Mouse (Mus musculus) MEL (cell line): ENCODE data around the gene Asphd1. TPM values are rescaled to one million over a fixed set of nuclear protein-coding genes. Genes with fewer than 3 reads are reported as not detected.

Experiments used
- DNase-seq: peaks from one replicate; pipeline ENCODE4 v3.0.0; 2011; ENCODE audit warnings: low read depth, low spot score
- H3K27ac ChIP-seq: 2 replicates; pipeline ENCODE4 v1.5.1; 2012; ENCODE audit warnings: low read depth, mild to moderate bottlenecking, control low read depth, low read length, moderate library complexity; ENCODE audit not compliant: control insufficient read depth
- H3K27me3 ChIP-seq, 2 experiments: fragments of 150-350 bp in 1 of 2; sonication (generic) in 1 of 2; 2 replicates each; pipeline ENCODE4 v1.6.1; 2012; ENCODE audit warnings: low read length in 2 of 2, mild to moderate bottlenecking in 2 of 2, improper control_type of control experiment in 1 of 2, moderate library complexity in 1 of 2; ENCODE audit not compliant: insufficient read depth in 2 of 2, control insufficient read depth in 1 of 2
- H3K36me3 ChIP-seq, 2 experiments: 2 replicates each; pipeline ENCODE4 v1.6.1; 2012 to 2014; ENCODE audit warnings: low read length in 2 of 2, improper control_type of control experiment in 1 of 2, inconsistent platforms in 1 of 2, mild to moderate bottlenecking in 1 of 2; ENCODE audit not compliant: insufficient read depth in 2 of 2, control insufficient read depth in 1 of 2
- H3K4me1 ChIP-seq, 2 experiments: fragments of 150-350 bp in 1 of 2; sonication (generic) in 1 of 2; 2 replicates each; pipeline ENCODE4 v1.6.1; 2012; ENCODE audit warnings: low read length in 2 of 2, improper control_type of control experiment in 1 of 2, mild to moderate bottlenecking in 1 of 2; ENCODE audit not compliant: insufficient read depth in 2 of 2, control insufficient read depth in 1 of 2
- H3K4me3 ChIP-seq, 2 experiments: fragments of 150-350 bp in 1 of 2; sonication (generic) in 1 of 2; 2 replicates each; pipeline ENCODE4 v1.5.1; 2012; ENCODE audit warnings: low read depth in 2 of 2, low read length in 2 of 2, mild to moderate bottlenecking in 2 of 2, moderate library complexity in 2 of 2, control low read depth in 1 of 2, improper control_type of control experiment in 1 of 2; ENCODE audit not compliant: control insufficient read depth in 1 of 2, insufficient read depth in 1 of 2
- H3K79me2 ChIP-seq: 2 replicates; pipeline ENCODE4 v1.6.1; 2012; ENCODE audit warnings: mild to moderate bottlenecking, low read length, moderate library complexity; ENCODE audit not compliant: control insufficient read depth, poor library complexity, insufficient read depth
- H3K9ac ChIP-seq: 2 replicates; pipeline ENCODE4 v1.6.1; 2012; ENCODE audit warnings: low read depth, mild to moderate bottlenecking, control low read depth, low read length, moderate library complexity; ENCODE audit not compliant: control insufficient read depth, poor library complexity, severe bottlenecking
- H3K9me3 ChIP-seq: fragments of 150-350 bp; sonication (generic); replicated peaks from 2 replicates; pipeline ENCODE4 v1.6.1; 2012; ENCODE audit warnings: mild to moderate bottlenecking, low read length, improper control_type of control experiment, moderate library complexity; ENCODE audit not compliant: insufficient read depth
- CTCF ChIP-seq, 3 experiments: IDR thresholded peaks in 2 of 3; conservative IDR thresholded peaks in 1 of 3; 2 replicates each; pipeline ENCODE4 v1.5.1; 2011 to 2012; ENCODE audit warnings: low read length in 3 of 3, low read depth in 2 of 3, mild to moderate bottlenecking in 2 of 3, improper control_type of control experiment in 1 of 3, inconsistent platforms in 1 of 3, mixed read lengths in 1 of 3, moderate library complexity in 1 of 3; ENCODE audit not compliant: control insufficient read depth in 1 of 3, insufficient read depth in 1 of 3, poor library complexity in 1 of 3, severe bottlenecking in 1 of 3
- E2F4 ChIP-seq: IDR thresholded peaks from 2 replicates; pipeline ENCODE4 v1.6.1; 2011; ENCODE audit warnings: low read depth, low read length, improper control_type of control experiment, borderline replicate concordance
- ELF1 ChIP-seq: IDR thresholded peaks from 2 replicates; pipeline ENCODE4 v1.6.1; 2014; ENCODE audit warnings: low read depth, mild to moderate bottlenecking, inconsistent platforms, low read length, improper control_type of control experiment, moderate library complexity
- EP300 ChIP-seq, 2 experiments: IDR thresholded peaks; 2 replicates each; pipeline ENCODE4 v1.6.1; 2011; ENCODE audit warnings: improper control_type of control experiment in 2 of 2, low read length in 2 of 2, low read depth in 1 of 2, mild to moderate bottlenecking in 1 of 2
- GABPA ChIP-seq: IDR thresholded peaks from 2 replicates; pipeline ENCODE4 v1.6.1; 2012; ENCODE audit warnings: low read depth, mild to moderate bottlenecking, inconsistent platforms, low read length, improper control_type of control experiment, moderate library complexity
- MAFK ChIP-seq: IDR thresholded peaks from 2 replicates; pipeline ENCODE4 v1.6.1; 2011; ENCODE audit warnings: low read depth, mild to moderate bottlenecking, low read length, improper control_type of control experiment, borderline replicate concordance
- MAX ChIP-seq: IDR thresholded peaks from 2 replicates; pipeline ENCODE4 v1.6.1; 2011; ENCODE audit warnings: low read length, improper control_type of control experiment
- MEF2A ChIP-seq: IDR thresholded peaks from 2 replicates; pipeline ENCODE4 v1.6.1; 2014; ENCODE audit warnings: low read depth, mild to moderate bottlenecking, inconsistent platforms, low read length, improper control_type of control experiment; ENCODE audit not compliant: poor library complexity, insufficient replicate concordance, severe bottlenecking; ENCODE audit errors: extremely low read depth
- MYB ChIP-seq: IDR thresholded peaks from 2 replicates; pipeline ENCODE4 v1.6.1; 2011; ENCODE audit warnings: mild to moderate bottlenecking, low read depth, low read length, improper control_type of control experiment
- MYC ChIP-seq: IDR thresholded peaks from 2 replicates; pipeline ENCODE4 v1.6.1; 2011; ENCODE audit warnings: low read depth, mild to moderate bottlenecking, low read length, improper control_type of control experiment, moderate library complexity
- NELFE ChIP-seq: IDR thresholded peaks from 2 replicates; pipeline ENCODE4 v1.6.1; 2011; ENCODE audit warnings: low read depth, low read length, improper control_type of control experiment
- NRF1 ChIP-seq: IDR thresholded peaks from 2 replicates; pipeline ENCODE4 v1.6.1; 2014; ENCODE audit warnings: low read depth, mild to moderate bottlenecking, inconsistent platforms, low read length, improper control_type of control experiment, moderate library complexity; ENCODE audit not compliant: poor library complexity, insufficient read depth, severe bottlenecking
- POLR2A ChIP-seq, 2 experiments: IDR thresholded peaks; 2 replicates each; pipeline ENCODE4 v1.6.1; 2011 to 2012; ENCODE audit warnings: low read length in 2 of 2, mild to moderate bottlenecking in 2 of 2, control low read depth in 1 of 2, improper control_type of control experiment in 1 of 2, low read depth in 1 of 2, moderate library complexity in 1 of 2; ENCODE audit not compliant: control insufficient read depth in 1 of 2, insufficient read depth in 1 of 2, poor library complexity in 1 of 2
- POLR2AphosphoS2 ChIP-seq: IDR thresholded peaks from 2 replicates; pipeline ENCODE4 v1.6.1; 2011; ENCODE audit warnings: low read length, improper control_type of control experiment
- SIN3A ChIP-seq: IDR thresholded peaks from 2 replicates; pipeline ENCODE4 v1.6.1; 2012; ENCODE audit warnings: low read length, improper control_type of control experiment, inconsistent platforms
- SMC3 ChIP-seq: IDR thresholded peaks from 2 replicates; pipeline ENCODE4 v1.6.1; 2011; ENCODE audit warnings: low read depth, low read length, improper control_type of control experiment
- TAL1 ChIP-seq: IDR thresholded peaks from 2 replicates; pipeline ENCODE4 v1.6.1; 2012; ENCODE audit warnings: mild to moderate bottlenecking, inconsistent platforms, low read length, moderate library complexity, mixed read lengths
- TBP ChIP-seq: IDR thresholded peaks from 2 replicates; pipeline ENCODE4 v1.8.0; 2011; ENCODE audit warnings: low read depth, low read length, improper control_type of control experiment
- UBTF ChIP-seq: IDR thresholded peaks from 2 replicates; pipeline ENCODE4 v1.6.1; 2012; ENCODE audit warnings: low read depth, mild to moderate bottlenecking, inconsistent platforms, low read length, improper control_type of control experiment, moderate library complexity, borderline replicate concordance; ENCODE audit not compliant: insufficient read depth
- USF1 ChIP-seq: IDR thresholded peaks from 2 replicates; pipeline ENCODE4 v1.6.1; 2014; ENCODE audit warnings: low read depth, mild to moderate bottlenecking, inconsistent platforms, low read length, improper control_type of control experiment, moderate library complexity
- ZMIZ1 ChIP-seq: IDR thresholded peaks from 2 replicates; pipeline ENCODE4 v1.6.1; 2012; ENCODE audit warnings: low read depth, mild to moderate bottlenecking, inconsistent platforms, low read length, improper control_type of control experiment, moderate library complexity
- polyA plus RNA-seq, 2 experiments: library from polyadenylated mRNA; stranded (reverse) in 1 of 2; unstranded in 1 of 2; fragments of >175 nt in 1 of 2; fragments of >200 nt in 1 of 2; gene quantifications; 2 replicates each; pipeline versions ENCODE4 v1.2.1 to v1.2.4; 2012; ENCODE audit warnings: low replicate concordance in 2 of 2, low read depth in 1 of 2; ENCODE audit not compliant: insufficient read length in 2 of 2, insufficient read depth in 1 of 2, missing spikeins in 1 of 2
- total RNA-seq: library from RNA; depleted of rRNA; stranded (reverse); fragments of 300-350 nt; gene quantifications from 2 replicates; pipeline ENCODE4 v1.2.3, GENCODE M21; 2012

Gene Asphd1
- total and polyA plus RNA-seq, 3 experiments: 0.15 to 0.74 TPM; not detected in 1

- TF ChIP-seq MAFK: no peak
- no peak for TF ChIP-seq UBTF
- no peak for TF ChIP-seq TBP
- Histone ChIP-seq H3K4me1 (peaks cover 0 to 17% of the 10 kb centered on the region in 2 experiments; a peak in 2 of 4 replicates), H3K27me3 (no peaks in the 10 kb centered on the region), H3K9ac (no peak overlapping the region), H3K9me3 (no peaks in the 10 kb centered on the region), H3K36me3 (peaks cover 0 to 12% of the 10 kb centered on the region in 2 experiments; a peak in 2 of 4 replicates), H3K4me3 (no peak overlapping the region), H3K27ac (no peak overlapping the region), H3K79me2 (peaks cover 8% of the 10 kb centered on the region)
- DNase-seq: peak; percentile 29
These were observed 32.2 kb upstream of the Asphd1 start for GRCm38 (mm10) chr7:126981601-126982000.

GRCm38 (mm10) chr7:126978841-126979240 is 29.5 kb upstream of the Asphd1 start:
- H3K79me2 ChIP-seq: peaks cover 12% of the 10 kb centered on the region
- H3K4me1 ChIP-seq: peaks cover 0 to 22% of the 10 kb centered on the region in 2 experiments; a peak in 2 of 4 replicates
- H3K27ac ChIP-seq: no peak overlapping the region
- DNase-seq: no peak
- H3K36me3 ChIP-seq: peaks cover 0 to 14% of the 10 kb centered on the region in 2 experiments; a peak in 2 of 4 replicates
- no peak for TF ChIP-seq NRF1
- no peak for TF ChIP-seq POLR2AphosphoS2
- TF ChIP-seq SIN3A: no peak
- TF ChIP-seq TAL1: no peak
- no peak for TF ChIP-seq E2F4
- TF ChIP-seq SMC3: no peak
- TF ChIP-seq CTCF (IDR thresholded peaks at IDR 0.05 in 2 of 3, conservative IDR thresholded peaks at IDR 0.05 in 1 of 3; ENCODE audit: control insufficient read depth in 1 of 3, insufficient read depth in 1 of 3, low read depth in 2 of 3, low read length in 3 of 3, poor library complexity in 1 of 3, severe bottlenecking in 1 of 3): no peak
- TF ChIP-seq MYC: no peak
- TF ChIP-seq GABPA: no peak
- no peak for TF ChIP-seq MAX
- TF ChIP-seq USF1: no peak
- no peak for TF ChIP-seq ELF1
- no peak for TF ChIP-seq POLR2A (IDR thresholded peaks at IDR 0.05; ENCODE audit: control insufficient read depth in 1 of 2, insufficient read depth in 1 of 2, low read depth in 1 of 2, low read length in 2 of 2, poor library complexity in 1 of 2)
- TF ChIP-seq EP300 (IDR thresholded peaks at IDR 0.05; ENCODE audit: low read depth in 1 of 2, low read length in 2 of 2): no peak
- no peak for TF ChIP-seq ZMIZ1
- TF ChIP-seq MYB: no peak
- TF ChIP-seq NELFE: no peak
- no peak for TF ChIP-seq TBP
- no peak for TF ChIP-seq MEF2A
- TF ChIP-seq, all 39 proteins: peak for 0
- Histone ChIP-seq H3K9ac (no peak overlapping the region), H3K4me3 (no peak overlapping the region), H3K27me3 (no peaks in the 10 kb centered on the region), H3K9me3 (no peaks in the 10 kb centered on the region)
